Mouse (Mus musculus) MEL (cell line): ENCODE results near the gene Ndufaf7. TPM values are rescaled to one million over a fixed set of nuclear protein-coding genes. Genes with fewer than 3 reads are reported as not detected.

Experiments
- DNase-seq: peaks from one replicate; pipeline ENCODE4 v3.0.0; 2011; ENCODE audit warnings: low read depth, low spot score
- H3K27ac ChIP-seq: 2 replicates; pipeline ENCODE4 v1.5.1; 2012; ENCODE audit warnings: low read depth, mild to moderate bottlenecking, control low read depth, low read length, moderate library complexity; ENCODE audit not compliant: control insufficient read depth
- H3K27me3 ChIP-seq, 2 experiments: fragments of 150-350 bp in 1 of 2; sonication (generic) in 1 of 2; 2 replicates each; pipeline ENCODE4 v1.6.1; 2012; ENCODE audit warnings: low read length in 2 of 2, mild to moderate bottlenecking in 2 of 2, improper control_type of control experiment in 1 of 2, moderate library complexity in 1 of 2; ENCODE audit not compliant: insufficient read depth in 2 of 2, control insufficient read depth in 1 of 2
- H3K36me3 ChIP-seq, 2 experiments: 2 replicates each; pipeline ENCODE4 v1.6.1; 2012 to 2014; ENCODE audit warnings: low read length in 2 of 2, improper control_type of control experiment in 1 of 2, inconsistent platforms in 1 of 2, mild to moderate bottlenecking in 1 of 2; ENCODE audit not compliant: insufficient read depth in 2 of 2, control insufficient read depth in 1 of 2
- H3K4me1 ChIP-seq, 2 experiments: fragments of 150-350 bp in 1 of 2; sonication (generic) in 1 of 2; 2 replicates each; pipeline ENCODE4 v1.6.1; 2012; ENCODE audit warnings: low read length in 2 of 2, improper control_type of control experiment in 1 of 2, mild to moderate bottlenecking in 1 of 2; ENCODE audit not compliant: insufficient read depth in 2 of 2, control insufficient read depth in 1 of 2
- H3K4me3 ChIP-seq, 2 experiments: fragments of 150-350 bp in 1 of 2; sonication (generic) in 1 of 2; 2 replicates each; pipeline ENCODE4 v1.5.1; 2012; ENCODE audit warnings: low read depth in 2 of 2, low read length in 2 of 2, mild to moderate bottlenecking in 2 of 2, moderate library complexity in 2 of 2, control low read depth in 1 of 2, improper control_type of control experiment in 1 of 2; ENCODE audit not compliant: control insufficient read depth in 1 of 2, insufficient read depth in 1 of 2
- H3K79me2 ChIP-seq: 2 replicates; pipeline ENCODE4 v1.6.1; 2012; ENCODE audit warnings: mild to moderate bottlenecking, low read length, moderate library complexity; ENCODE audit not compliant: control insufficient read depth, poor library complexity, insufficient read depth
- H3K9ac ChIP-seq: 2 replicates; pipeline ENCODE4 v1.6.1; 2012; ENCODE audit warnings: low read depth, mild to moderate bottlenecking, control low read depth, low read length, moderate library complexity; ENCODE audit not compliant: control insufficient read depth, poor library complexity, severe bottlenecking
- H3K9me3 ChIP-seq: fragments of 150-350 bp; sonication (generic); replicated peaks from 2 replicates; pipeline ENCODE4 v1.6.1; 2012; ENCODE audit warnings: mild to moderate bottlenecking, low read length, improper control_type of control experiment, moderate library complexity; ENCODE audit not compliant: insufficient read depth
- BHLHE40 ChIP-seq: IDR thresholded peaks from 2 replicates; pipeline ENCODE4 v1.6.1; 2012; ENCODE audit warnings: low read depth, mild to moderate bottlenecking, inconsistent platforms, low read length, improper control_type of control experiment, borderline replicate concordance
- CHD2 ChIP-seq: IDR thresholded peaks from 2 replicates; pipeline ENCODE4 v1.6.1; 2011; ENCODE audit warnings: low read length, improper control_type of control experiment
- CTCF ChIP-seq, 3 experiments: IDR thresholded peaks in 2 of 3; conservative IDR thresholded peaks in 1 of 3; 2 replicates each; pipeline ENCODE4 v1.5.1; 2011 to 2012; ENCODE audit warnings: low read length in 3 of 3, low read depth in 2 of 3, mild to moderate bottlenecking in 2 of 3, improper control_type of control experiment in 1 of 3, inconsistent platforms in 1 of 3, mixed read lengths in 1 of 3, moderate library complexity in 1 of 3; ENCODE audit not compliant: control insufficient read depth in 1 of 3, insufficient read depth in 1 of 3, poor library complexity in 1 of 3, severe bottlenecking in 1 of 3
- ELF1 ChIP-seq: IDR thresholded peaks from 2 replicates; pipeline ENCODE4 v1.6.1; 2014; ENCODE audit warnings: low read depth, mild to moderate bottlenecking, inconsistent platforms, low read length, improper control_type of control experiment, moderate library complexity
- GABPA ChIP-seq: IDR thresholded peaks from 2 replicates; pipeline ENCODE4 v1.6.1; 2012; ENCODE audit warnings: low read depth, mild to moderate bottlenecking, inconsistent platforms, low read length, improper control_type of control experiment, moderate library complexity
- GATA1 ChIP-seq: IDR thresholded peaks from 2 replicates; pipeline ENCODE4 v1.6.1; 2011; ENCODE audit warnings: low read depth, low read length, improper control_type of control experiment
- HCFC1 ChIP-seq: IDR thresholded peaks from 2 replicates; pipeline ENCODE4 v1.6.1; 2012; ENCODE audit warnings: low read depth, mild to moderate bottlenecking, inconsistent platforms, low read length, improper control_type of control experiment, moderate library complexity
- JUND ChIP-seq: IDR thresholded peaks from 2 replicates; pipeline ENCODE4 v1.6.1; 2011; ENCODE audit warnings: low read depth, mild to moderate bottlenecking, improper control_type of control experiment, low read length
- KAT2A ChIP-seq: conservative IDR thresholded peaks from 2 replicates; pipeline ENCODE4 v1.6.1; 2012; ENCODE audit warnings: low read depth, low read length, improper control_type of control experiment, inconsistent platforms
- MAFK ChIP-seq: IDR thresholded peaks from 2 replicates; pipeline ENCODE4 v1.6.1; 2011; ENCODE audit warnings: low read depth, mild to moderate bottlenecking, low read length, improper control_type of control experiment, borderline replicate concordance
- MAX ChIP-seq: IDR thresholded peaks from 2 replicates; pipeline ENCODE4 v1.6.1; 2011; ENCODE audit warnings: low read length, improper control_type of control experiment
- MAZ ChIP-seq: IDR thresholded peaks from 2 replicates; pipeline ENCODE4 v1.6.1; 2012; ENCODE audit warnings: low read depth, mild to moderate bottlenecking, inconsistent platforms, low read length, improper control_type of control experiment
- MEF2A ChIP-seq: IDR thresholded peaks from 2 replicates; pipeline ENCODE4 v1.6.1; 2014; ENCODE audit warnings: low read depth, mild to moderate bottlenecking, inconsistent platforms, low read length, improper control_type of control experiment; ENCODE audit not compliant: poor library complexity, insufficient replicate concordance, severe bottlenecking; ENCODE audit errors: extremely low read depth
- MYB ChIP-seq: IDR thresholded peaks from 2 replicates; pipeline ENCODE4 v1.6.1; 2011; ENCODE audit warnings: mild to moderate bottlenecking, low read depth, low read length, improper control_type of control experiment
- MYC ChIP-seq: IDR thresholded peaks from 2 replicates; pipeline ENCODE4 v1.6.1; 2011; ENCODE audit warnings: low read depth, mild to moderate bottlenecking, low read length, improper control_type of control experiment, moderate library complexity
- NRF1 ChIP-seq: IDR thresholded peaks from 2 replicates; pipeline ENCODE4 v1.6.1; 2014; ENCODE audit warnings: low read depth, mild to moderate bottlenecking, inconsistent platforms, low read length, improper control_type of control experiment, moderate library complexity; ENCODE audit not compliant: poor library complexity, insufficient read depth, severe bottlenecking
- POLR2A ChIP-seq, 2 experiments: IDR thresholded peaks; 2 replicates each; pipeline ENCODE4 v1.6.1; 2011 to 2012; ENCODE audit warnings: low read length in 2 of 2, mild to moderate bottlenecking in 2 of 2, control low read depth in 1 of 2, improper control_type of control experiment in 1 of 2, low read depth in 1 of 2, moderate library complexity in 1 of 2; ENCODE audit not compliant: control insufficient read depth in 1 of 2, insufficient read depth in 1 of 2, poor library complexity in 1 of 2
- POLR2AphosphoS2 ChIP-seq: IDR thresholded peaks from 2 replicates; pipeline ENCODE4 v1.6.1; 2011; ENCODE audit warnings: low read length, improper control_type of control experiment
- POLR2AphosphoS5 ChIP-seq: IDR thresholded peaks from 2 replicates; pipeline ENCODE4 v1.6.1; 2012; ENCODE audit warnings: low read depth, borderline replicate concordance, mild to moderate bottlenecking, inconsistent platforms, low read length, moderate library complexity, mixed read lengths
- RAD21 ChIP-seq: IDR thresholded peaks from 2 replicates; pipeline ENCODE4 v1.6.1; 2011; ENCODE audit warnings: mild to moderate bottlenecking, low read depth, low read length, improper control_type of control experiment
- SIN3A ChIP-seq: IDR thresholded peaks from 2 replicates; pipeline ENCODE4 v1.6.1; 2012; ENCODE audit warnings: low read length, improper control_type of control experiment, inconsistent platforms
- TAL1 ChIP-seq: IDR thresholded peaks from 2 replicates; pipeline ENCODE4 v1.6.1; 2012; ENCODE audit warnings: mild to moderate bottlenecking, inconsistent platforms, low read length, moderate library complexity, mixed read lengths
- TBP ChIP-seq: IDR thresholded peaks from 2 replicates; pipeline ENCODE4 v1.8.0; 2011; ENCODE audit warnings: low read depth, low read length, improper control_type of control experiment
- USF1 ChIP-seq: IDR thresholded peaks from 2 replicates; pipeline ENCODE4 v1.6.1; 2014; ENCODE audit warnings: low read depth, mild to moderate bottlenecking, inconsistent platforms, low read length, improper control_type of control experiment, moderate library complexity
- USF2 ChIP-seq, 2 experiments: IDR thresholded peaks; 2 replicates each; pipeline ENCODE4 v1.6.1; 2011 to 2012; ENCODE audit warnings: improper control_type of control experiment in 2 of 2, low read length in 2 of 2, borderline replicate concordance in 1 of 2, inconsistent platforms in 1 of 2, low read depth in 1 of 2, mild to moderate bottlenecking in 1 of 2; ENCODE audit not compliant: insufficient read depth in 1 of 2
- ZC3H11A ChIP-seq: IDR thresholded peaks from 2 replicates; pipeline ENCODE4 v1.6.1; 2012; ENCODE audit warnings: low read depth, mild to moderate bottlenecking, inconsistent platforms, low read length, improper control_type of control experiment
- ZKSCAN1 ChIP-seq: IDR thresholded peaks from 2 replicates; pipeline ENCODE4 v1.6.1; 2012; ENCODE audit warnings: low read depth, mild to moderate bottlenecking, inconsistent platforms, low read length, improper control_type of control experiment, moderate library complexity
- ZMIZ1 ChIP-seq: IDR thresholded peaks from 2 replicates; pipeline ENCODE4 v1.6.1; 2012; ENCODE audit warnings: low read depth, mild to moderate bottlenecking, inconsistent platforms, low read length, improper control_type of control experiment, moderate library complexity
- ZNF384 ChIP-seq: IDR thresholded peaks from 2 replicates; pipeline ENCODE4 v1.6.1; 2012; ENCODE audit warnings: low read depth, mild to moderate bottlenecking, inconsistent platforms, low read length, improper control_type of control experiment
- polyA plus RNA-seq, 2 experiments: library from polyadenylated mRNA; stranded (reverse) in 1 of 2; unstranded in 1 of 2; fragments of >175 nt in 1 of 2; fragments of >200 nt in 1 of 2; gene quantifications; 2 replicates each; pipeline versions ENCODE4 v1.2.1 to v1.2.4; 2012; ENCODE audit warnings: low replicate concordance in 2 of 2, low read depth in 1 of 2; ENCODE audit not compliant: insufficient read length in 2 of 2, insufficient read depth in 1 of 2, missing spikeins in 1 of 2
- total RNA-seq: library from RNA; depleted of rRNA; stranded (reverse); fragments of 300-350 nt; gene quantifications from 2 replicates; pipeline ENCODE4 v1.2.3, GENCODE M21; 2012

Ndufaf7 gene
- total and polyA plus RNA-seq, 3 experiments = 22.6 to 29.3 TPM; not detected in 1

DNA sequence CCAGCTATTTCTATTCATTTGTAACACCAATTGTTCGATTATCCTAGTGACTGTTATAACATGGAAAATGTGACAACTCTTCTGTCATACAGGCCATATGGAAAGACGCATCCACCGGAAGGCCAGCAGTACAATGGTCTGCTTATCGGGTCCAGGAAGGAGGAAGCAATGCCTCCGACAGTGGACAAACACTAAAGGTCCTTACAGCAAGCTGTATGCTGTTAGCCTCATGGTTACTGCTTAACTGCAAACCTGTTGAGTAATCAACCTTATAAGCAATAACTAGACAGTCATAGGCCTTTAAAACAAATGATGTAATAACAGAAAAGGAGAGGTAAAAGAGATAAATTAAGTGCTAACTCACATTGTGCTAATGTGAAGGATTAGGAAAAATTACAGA is 14.3 kb downstream of the Ndufaf7 start:
- TF ChIP-seq JUND (no peak), MAX (no peak), ZNF384 (no peak), ZMIZ1 (no peak), MAZ (no peak), NRF1 (no peak), CHD2 (no peak), POLR2AphosphoS5 (no peak), USF1 (no peak), TBP (no peak), SIN3A (no peak), CTCF (IDR thresholded peaks at IDR 0.05 in 2 of 3, conservative IDR thresholded peaks at IDR 0.05 in 1 of 3; ENCODE audit: control insufficient read depth in 1 of 3, insufficient read depth in 1 of 3, low read depth in 2 of 3, low read length in 3 of 3, poor library complexity in 1 of 3, severe bottlenecking in 1 of 3) (no peak), MAFK (no peak), ZC3H11A (no peak), ZKSCAN1 (no peak)
- Histone ChIP-seq H3K27ac (no peak overlapping the region), H3K9ac (no peak overlapping the region), H3K27me3 (no peaks in the 10 kb centered on the region), H3K4me3 (no peak overlapping the region), H3K79me2 (no peaks in the 10 kb centered on the region), H3K36me3 (no peaks in the 10 kb centered on the region), H3K4me1 (no peaks in the 10 kb centered on the region), H3K9me3 (no peaks in the 10 kb centered on the region)
- DNase-seq = no peak

DNA sequence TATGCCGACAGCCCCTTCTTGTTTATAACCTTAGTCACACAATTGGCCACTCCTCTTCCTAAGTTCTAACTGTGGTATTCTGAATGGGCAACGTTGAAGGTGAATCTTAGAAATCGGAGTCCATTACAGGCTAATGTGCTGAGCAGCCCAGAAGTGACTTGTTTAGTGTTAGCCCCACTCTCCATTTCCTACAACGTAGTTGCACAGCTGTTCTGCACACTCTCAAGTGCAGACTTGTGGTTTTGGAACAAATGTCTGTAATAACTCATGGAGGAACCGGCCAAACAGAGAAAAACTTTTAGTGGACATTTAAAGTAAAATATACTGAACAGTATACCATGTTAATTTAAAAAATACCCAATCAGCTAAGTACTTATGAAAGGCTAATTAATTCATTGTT is 15.1 kb downstream of the Ndufaf7 start:
- Histone ChIP-seq H3K4me3 (no peak overlapping the region), H3K36me3 (no peaks in the 10 kb centered on the region), H3K79me2 (no peaks in the 10 kb centered on the region), H3K27me3 (no peaks in the 10 kb centered on the region; a peak in 1 of 4 replicates), H3K9ac (no peak overlapping the region)
- DNase-seq = no peak
- TF ChIP-seq MYC (no peak), NRF1 (no peak), TBP (no peak), RAD21 (no peak), SIN3A (no peak), KAT2A (no peak), GABPA (no peak), GATA1 (no peak), TAL1 (no peak), HCFC1 (no peak), MYB (no peak), ZMIZ1 (no peak), BHLHE40 (no peak), ZKSCAN1 (no peak), ELF1 (no peak), ZNF384 (no peak), USF2 (IDR thresholded peaks at IDR 0.05; ENCODE audit: borderline replicate concordance in 1 of 2, insufficient read depth in 1 of 2, low read depth in 1 of 2, low read length in 2 of 2) (no peak), POLR2A (IDR thresholded peaks at IDR 0.05; ENCODE audit: control insufficient read depth in 1 of 2, insufficient read depth in 1 of 2, low read depth in 1 of 2, low read length in 2 of 2, poor library complexity in 1 of 2) (no peak), POLR2AphosphoS2 (no peak), MEF2A (no peak)
- TF ChIP-seq, all 39 proteins: peak for 0
- no peaks in the 10 kb centered on the region for H3K4me1 ChIP-seq
- no peaks in the 10 kb centered on the region for H3K9me3 ChIP-seq
- H3K27ac ChIP-seq = no peak overlapping the region
